Mouse (Mus musculus): ENCODE results near the gene Cep104. TPM values are rescaled to one million over a fixed set of nuclear protein-coding genes. Genes with fewer than 3 reads are reported as not detected.

Cep104 gene
- total and polyA plus RNA-seq, 2 experiments from 2014 or later: 11.2 to 11.6 TPM

DNA sequence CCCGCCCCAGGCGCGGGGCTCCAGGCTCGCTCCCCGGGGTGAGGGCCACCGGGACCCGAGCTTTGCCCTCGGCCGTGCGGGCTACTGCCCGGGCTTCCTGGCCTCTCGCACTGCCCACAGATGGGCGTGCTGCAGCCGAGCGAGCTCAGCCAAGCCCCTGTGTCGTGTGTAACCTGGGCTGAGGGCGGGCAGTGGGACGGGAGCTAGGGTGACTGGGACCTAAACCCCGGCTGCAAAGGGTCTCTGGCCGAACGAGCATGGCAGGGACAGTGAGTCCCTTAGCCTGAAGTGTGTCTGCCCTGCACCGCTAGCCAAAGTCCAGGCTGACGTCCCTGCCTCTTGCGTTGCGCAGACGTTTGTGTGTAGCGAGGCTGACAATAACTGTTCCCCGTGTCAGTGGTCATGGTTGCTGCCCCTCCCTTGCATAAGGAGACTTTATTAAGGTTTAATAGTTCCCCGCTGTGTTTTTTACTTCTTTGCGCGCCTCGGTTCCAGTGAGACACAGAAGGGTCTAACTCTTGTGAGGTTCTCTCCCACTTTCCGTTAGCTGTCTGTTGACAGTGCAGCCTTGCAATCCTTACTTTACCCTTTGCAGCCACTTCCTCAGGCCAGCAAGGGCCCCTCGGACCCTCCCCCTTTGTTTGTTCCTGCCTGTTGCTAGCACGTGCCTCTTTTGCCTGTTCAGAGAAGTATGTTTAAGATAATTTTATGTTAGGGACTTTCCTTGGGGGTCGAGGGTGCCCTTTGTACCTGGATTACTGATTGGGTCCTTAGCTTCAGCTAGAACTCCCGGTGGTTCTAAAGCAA is 17.3 kb upstream of the Cep104 start:
- WGBS: 1% methylated on average over 35 of the region's 37 CpGs
- ATAC-seq (peak; percentile 66), DNase-seq (ENCODE audit: low spot score) (peak; percentile 39)
- peaks cover 10% of the 10 kb centered on the region for H3K4me1 ChIP-seq (ENCODE audit: insufficient read depth, low read length)
- no peaks in the 10 kb centered on the region for H3K9me3 ChIP-seq (ENCODE audit: low read length)
- peak overlapping the region; percentile 90 for H3K27ac ChIP-seq
- no peak for TF ChIP-seq CTCF (IDR thresholded peaks at IDR 0.05; ENCODE audit: low read depth)
- H3K27me3 ChIP-seq (ENCODE audit: insufficient read depth, low read length): no peaks in the 10 kb centered on the region
- H3K9ac ChIP-seq (replicated peaks; ENCODE audit: low read length): peak overlapping the region; percentile 76
- H3K36me3 ChIP-seq (ENCODE audit: insufficient read depth, low read length): peaks cover 28% of the 10 kb centered on the region
- peak overlapping the region; percentile 71 for H3K4me2 ChIP-seq (ENCODE audit: low read depth, low read length)
- peak overlapping the region; percentile 72 for H3K4me3 ChIP-seq (ENCODE audit: low read length)

DNA sequence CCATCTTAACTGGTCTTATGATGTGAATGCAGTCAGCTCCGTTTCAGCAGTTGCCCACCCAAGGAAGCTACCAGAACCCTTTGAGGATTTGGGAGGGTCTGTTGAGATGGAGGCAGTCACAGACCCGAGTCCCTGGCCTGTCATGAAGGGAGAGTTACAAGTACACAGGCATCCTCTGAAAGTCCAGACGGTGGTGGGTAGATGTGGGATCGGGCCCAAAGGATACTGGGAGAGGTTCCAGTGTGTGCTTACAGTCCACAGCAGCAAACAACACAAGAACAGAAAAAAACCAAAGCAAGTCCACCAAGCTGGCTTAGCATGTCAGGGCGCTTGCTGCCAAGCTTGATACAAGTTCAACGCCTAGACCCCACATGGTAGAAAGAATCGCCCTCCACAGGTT is 12.4 kb upstream of the Cep104 start:
- Histone ChIP-seq H3K27me3 (ENCODE audit: insufficient read depth, low read length) (no peaks in the 10 kb centered on the region), H3K27ac (no peak overlapping the region), H3K36me3 (ENCODE audit: insufficient read depth, low read length) (peaks cover 49% of the 10 kb centered on the region), H3K4me2 (ENCODE audit: low read depth, low read length) (no peak overlapping the region), H3K9me3 (ENCODE audit: low read length) (no peaks in the 10 kb centered on the region), H3K4me3 (ENCODE audit: low read length) (no peak overlapping the region), H3K9ac (replicated peaks; ENCODE audit: low read length) (no peak overlapping the region), H3K4me1 (ENCODE audit: insufficient read depth, low read length) (peaks cover 6% of the 10 kb centered on the region)
- no peak for TF ChIP-seq CTCF (IDR thresholded peaks at IDR 0.05; ENCODE audit: low read depth)
- WGBS: 88% methylated on average over 7 of the region's 7 CpGs
- DNase-seq (ENCODE audit: low spot score) (no peak), ATAC-seq (no peak)

DNA sequence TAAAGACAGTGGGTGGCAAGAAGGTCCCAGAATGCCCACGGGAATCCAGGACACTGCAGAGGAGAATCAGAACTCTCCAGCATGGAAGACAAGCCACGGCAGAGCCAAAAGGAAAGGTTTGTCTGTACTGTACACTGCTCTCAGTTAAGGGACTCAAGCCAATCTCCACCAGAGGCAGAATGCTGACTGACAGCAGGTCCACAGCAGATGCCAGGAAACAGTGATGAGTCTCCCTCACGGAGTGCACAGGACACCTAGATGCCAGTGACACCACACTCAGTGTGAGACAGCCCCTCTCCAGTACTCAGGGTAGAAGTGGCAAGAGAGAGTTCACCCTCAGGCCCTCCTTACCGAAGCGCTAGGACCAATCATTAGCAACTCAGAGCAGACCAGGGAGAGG is 8.3 kb upstream of the Cep104 start:
- H3K4me3 ChIP-seq (ENCODE audit: low read length): no peak overlapping the region
- ATAC-seq: no peak
- DNase-seq (ENCODE audit: low spot score): no peak
- WGBS: 90% methylated on average over 5 of the region's 5 CpGs
- H3K9ac ChIP-seq (replicated peaks; ENCODE audit: low read length): no peak overlapping the region
- H3K27me3 ChIP-seq (ENCODE audit: insufficient read depth, low read length): no peaks in the 10 kb centered on the region
- H3K36me3 ChIP-seq (ENCODE audit: insufficient read depth, low read length): peaks cover 55% of the 10 kb centered on the region
- H3K4me1 ChIP-seq (ENCODE audit: insufficient read depth, low read length): no peaks in the 10 kb centered on the region
- TF ChIP-seq CTCF (IDR thresholded peaks at IDR 0.05; ENCODE audit: low read depth): no peak
- H3K9me3 ChIP-seq (ENCODE audit: low read length): no peaks in the 10 kb centered on the region
- H3K27ac ChIP-seq: no peak overlapping the region
- H3K4me2 ChIP-seq (ENCODE audit: low read depth, low read length): no peak overlapping the region

DNA sequence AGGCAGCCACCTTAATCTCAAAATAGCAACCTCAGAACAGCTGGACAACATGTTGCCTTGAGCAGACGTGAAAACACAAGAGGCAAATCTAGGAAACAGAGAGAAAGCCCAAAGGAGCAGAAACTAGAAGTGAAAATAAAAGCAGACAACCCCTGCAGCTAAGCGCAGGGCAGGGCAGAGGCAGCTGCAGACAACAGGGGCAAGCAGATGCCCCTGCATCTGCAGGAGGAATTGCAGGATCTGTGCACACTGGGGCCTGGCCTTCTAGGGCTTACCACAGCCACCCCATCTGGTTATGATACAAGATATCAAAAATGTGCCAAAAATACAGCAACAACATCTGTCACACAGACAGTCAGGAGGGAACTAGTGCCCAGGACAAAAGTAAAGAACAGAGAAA is 7.4 kb upstream of the Cep104 start:
- no peaks in the 10 kb centered on the region for H3K9me3 ChIP-seq (ENCODE audit: low read length)
- ATAC-seq: no peak
- 79% methylated on average over 2 of the region's 2 CpGs for WGBS
- H3K9ac ChIP-seq (replicated peaks; ENCODE audit: low read length): no peak overlapping the region
- H3K4me3 ChIP-seq (ENCODE audit: low read length): no peak overlapping the region
- DNase-seq (ENCODE audit: low spot score): no peak
- no peak for TF ChIP-seq CTCF (IDR thresholded peaks at IDR 0.05; ENCODE audit: low read depth)
- no peaks in the 10 kb centered on the region for H3K27me3 ChIP-seq (ENCODE audit: insufficient read depth, low read length)
- no peaks in the 10 kb centered on the region for H3K4me1 ChIP-seq (ENCODE audit: insufficient read depth, low read length)
- H3K36me3 ChIP-seq (ENCODE audit: insufficient read depth, low read length): peaks cover 47% of the 10 kb centered on the region
- no peak overlapping the region for H3K4me2 ChIP-seq (ENCODE audit: low read depth, low read length)
- no peak overlapping the region for H3K27ac ChIP-seq

DNA sequence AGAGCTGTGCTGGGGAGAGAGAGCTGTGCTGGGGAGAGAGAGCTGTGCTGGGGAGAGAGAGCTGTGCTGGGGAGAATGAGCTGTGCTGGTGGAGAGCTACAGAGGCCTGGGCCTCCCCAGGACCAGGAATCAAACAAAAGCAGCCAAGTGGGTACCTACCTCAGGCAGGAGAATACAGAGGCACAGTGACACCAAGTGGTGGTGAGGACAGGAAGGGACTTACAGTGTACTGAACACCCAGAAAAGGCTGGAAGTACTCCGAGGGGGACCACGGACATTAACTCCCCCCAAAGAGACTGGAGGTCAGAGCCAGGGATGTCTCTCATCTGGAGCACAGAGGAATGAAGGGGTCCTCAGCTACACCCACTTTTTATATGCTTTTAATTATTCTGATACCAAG is 6.9 kb upstream of the Cep104 start:
- no peaks in the 10 kb centered on the region for H3K9me3 ChIP-seq (ENCODE audit: low read length)
- H3K4me1 ChIP-seq (ENCODE audit: insufficient read depth, low read length): no peaks in the 10 kb centered on the region
- peaks cover 42% of the 10 kb centered on the region for H3K36me3 ChIP-seq (ENCODE audit: insufficient read depth, low read length)
- TF ChIP-seq CTCF (IDR thresholded peaks at IDR 0.05; ENCODE audit: low read depth): peak; percentile 41
- ATAC-seq: no peak
- H3K27ac ChIP-seq: no peak overlapping the region
- no peak overlapping the region for H3K4me3 ChIP-seq (ENCODE audit: low read length)
- H3K27me3 ChIP-seq (ENCODE audit: insufficient read depth, low read length): no peaks in the 10 kb centered on the region
- peak; percentile 19 for DNase-seq (ENCODE audit: low spot score)
- H3K9ac ChIP-seq (replicated peaks; ENCODE audit: low read length): no peak overlapping the region
- no peak overlapping the region for H3K4me2 ChIP-seq (ENCODE audit: low read depth, low read length)
- 89% methylated on average over 2 of the region's 2 CpGs for WGBS

DNA sequence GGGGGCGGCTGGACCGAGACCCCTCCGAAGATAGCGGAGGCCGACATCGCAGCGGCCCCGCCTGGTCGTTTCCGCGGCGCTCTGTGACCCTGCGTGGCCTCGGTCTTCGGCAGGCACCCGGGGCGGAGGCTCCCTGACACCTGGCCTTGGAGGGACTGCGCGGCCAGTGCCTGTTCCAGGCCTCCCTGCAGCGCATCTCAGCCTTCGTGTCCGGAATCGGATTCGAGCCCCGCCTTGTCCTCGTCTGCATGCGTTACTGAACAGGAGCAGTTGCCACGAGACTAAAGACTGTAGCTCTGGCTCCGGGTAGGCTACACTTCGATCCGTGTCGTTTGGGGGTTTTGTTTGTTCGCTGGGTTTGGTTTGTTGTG is 283 bp downstream of the Cep104 start:
- under 1% methylated on average over 32 of the region's 33 CpGs for WGBS
- no peak for TF ChIP-seq CTCF (IDR thresholded peaks at IDR 0.05; ENCODE audit: low read depth)
- no peaks in the 10 kb centered on the region for H3K9me3 ChIP-seq (ENCODE audit: low read length)
- peaks cover 7% of the 10 kb centered on the region for H3K4me1 ChIP-seq (ENCODE audit: insufficient read depth, low read length)
- H3K36me3 ChIP-seq (ENCODE audit: insufficient read depth, low read length): peaks cover 21% of the 10 kb centered on the region; the same call in 1 of the 2 replicates
- H3K9ac ChIP-seq (replicated peaks; ENCODE audit: low read length): peak overlapping the region; percentile 79
- H3K4me2 ChIP-seq (ENCODE audit: low read depth, low read length): peak overlapping the region; percentile 95
- ATAC-seq (peak; percentile 69; the same call in 1 of the 2 replicates), DNase-seq (ENCODE audit: low spot score) (peak; percentile 57)
- H3K27me3 ChIP-seq (ENCODE audit: insufficient read depth, low read length): no peaks in the 10 kb centered on the region
- peak overlapping the region; percentile 81 for H3K4me3 ChIP-seq (ENCODE audit: low read length)
- peak overlapping the region; percentile 85 for H3K27ac ChIP-seq

DNA sequence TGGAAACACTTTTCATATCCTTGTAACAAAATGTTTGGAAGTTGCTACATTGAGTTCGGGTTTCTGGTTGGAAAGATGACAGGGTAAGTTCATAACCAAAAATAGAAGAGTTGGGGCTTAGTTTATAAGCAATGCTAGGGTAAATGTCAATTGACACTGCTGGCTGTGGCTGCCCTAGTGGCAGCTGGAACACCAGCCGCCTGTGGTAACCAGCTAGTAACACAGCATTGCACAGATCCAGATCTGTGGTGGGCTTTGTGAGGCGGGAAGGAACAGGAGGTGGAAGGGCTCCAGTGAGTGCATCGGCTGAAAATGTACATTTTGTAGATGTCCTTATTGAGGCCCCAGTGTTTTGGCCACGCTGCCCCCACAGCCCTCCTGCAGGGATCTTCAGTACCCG is 774 bp downstream of the Cep104 start:
- no peaks in the 10 kb centered on the region for H3K27me3 ChIP-seq (ENCODE audit: insufficient read depth, low read length)
- H3K4me2 ChIP-seq (ENCODE audit: low read depth, low read length): peak overlapping the region; percentile 95
- H3K9ac ChIP-seq (replicated peaks; ENCODE audit: low read length): peak overlapping the region; percentile 79; the same call in 1 of the 2 replicates
- no peak for DNase-seq (ENCODE audit: low spot score)
- TF ChIP-seq CTCF (IDR thresholded peaks at IDR 0.05; ENCODE audit: low read depth): peak; percentile 31; the same call in 1 of the 2 replicates
- no peak overlapping the region for H3K27ac ChIP-seq
- H3K9me3 ChIP-seq (ENCODE audit: low read length): no peaks in the 10 kb centered on the region
- 32% methylated on average over 6 of the region's 6 CpGs for WGBS
- peaks cover 7% of the 10 kb centered on the region for H3K4me1 ChIP-seq (ENCODE audit: insufficient read depth, low read length)
- peaks cover 23% of the 10 kb centered on the region; the same call in 1 of the 2 replicates for H3K36me3 ChIP-seq (ENCODE audit: insufficient read depth, low read length)
- no peak for ATAC-seq
- H3K4me3 ChIP-seq (ENCODE audit: low read length): peak overlapping the region; percentile 81

All from hindbrain, postnatal 0 days (tissue).